Mouse (Mus musculus) liver, embryonic 14.5 days (tissue): ENCODE data around the gene Ankrd33b. TPM values are rescaled to one million over a fixed set of nuclear protein-coding genes. Genes with fewer than 3 reads are reported as not detected.
A peak's percentile ranks its signal among the peaks of the same experiment; 100 is the strongest.

Experiments
- ATAC-seq: fragments of 200-750 bp; cut with Nextera tagmentation; 2 replicates; pipeline ENCODE4 v1.8.0; 2017; ENCODE audit warnings: moderate number of reproducible peaks, mild to moderate bottlenecking, moderate library complexity; ENCODE audit not compliant: insufficient read depth
- DNase-seq, 3 experiments: peaks; one replicate each; pipeline ENCODE4 v3.0.0-alpha.2; 2012 to 2013; ENCODE audit warnings: low read depth in 3 of 3, low spot score in 3 of 3
- H3K27ac ChIP-seq: fragments of 300-500 bp; sonication (generic); 2 replicates; pipeline ENCODE4 v1.5.1; 2014; ENCODE audit warnings: moderate library complexity, mild to moderate bottlenecking, control low read depth, inconsistent platforms
- H3K27me3 ChIP-seq: fragments of 300-500 bp; sonication (generic); 2 replicates; pipeline ENCODE4 v1.6.1; 2014; ENCODE audit warnings: mild to moderate bottlenecking, low read length, moderate library complexity; ENCODE audit not compliant: control insufficient read depth, insufficient read depth
- H3K36me3 ChIP-seq: fragments of 300-500 bp; sonication (generic); replicated peaks from 2 replicates; pipeline ENCODE4 v1.6.1; 2014; ENCODE audit warnings: low read depth; ENCODE audit not compliant: control insufficient read depth, insufficient read depth
- H3K4me1 ChIP-seq, 2 experiments: fragments of 200-500 bp in 1 of 2; fragments of 300-500 bp in 1 of 2; sonication (generic) in 1 of 2; replicated peaks; 2 replicates each; pipeline ENCODE4 v1.6.1; 2012 to 2014; ENCODE audit warnings: antibody characterized with exemption in 1 of 2, inconsistent platforms in 1 of 2, low read length in 1 of 2; ENCODE audit not compliant: control insufficient read depth in 2 of 2, insufficient read depth in 2 of 2
- H3K4me2 ChIP-seq: fragments of 300-500 bp; sonication (generic); 2 replicates; pipeline ENCODE4 v1.6.1; 2014; ENCODE audit warnings: low read depth, mild to moderate bottlenecking, control low read depth, moderate library complexity
- H3K4me3 ChIP-seq, 2 experiments: fragments of 200-500 bp in 1 of 2; fragments of 300-500 bp in 1 of 2; sonication (generic) in 1 of 2; 2 replicates each; pipeline ENCODE4 v1.5.1; 2012 to 2014; ENCODE audit warnings: low read depth in 2 of 2, low read length in 2 of 2, mild to moderate bottlenecking in 2 of 2, control low read depth in 1 of 2, inconsistent platforms in 1 of 2, moderate library complexity in 1 of 2; ENCODE audit not compliant: insufficient read depth in 1 of 2
- H3K9ac ChIP-seq: fragments of 300-500 bp; sonication (generic); replicated peaks from 2 replicates; pipeline ENCODE4 v1.6.1; 2014; ENCODE audit warnings: mild to moderate bottlenecking, control low read depth, moderate library complexity
- H3K9me3 ChIP-seq: fragments of 300-500 bp; sonication (generic); 2 replicates; pipeline ENCODE4 v1.6.1; 2016; ENCODE audit warnings: low read length, mixed read lengths; ENCODE audit not compliant: control insufficient read depth
- CTCF ChIP-seq: IDR thresholded peaks from 2 replicates; pipeline ENCODE4 v1.5.1; 2016; ENCODE audit warnings: antibody characterized with exemption, low read depth, control low read depth
- EP300 ChIP-seq: IDR thresholded peaks from 2 replicates; pipeline ENCODE4 v1.6.1; 2016; ENCODE audit warnings: antibody characterized with exemption, low read depth
- WGBS: fragments of 180-500 bp; shearing (Covaris S2); extraction: QIAGEN DNeasy Blood & Tissue Kit; methylation state at CpG from one replicate; pipeline ENCODE4 v1.1.7; 2014; ENCODE audit not compliant: insufficient replicate concordance; 5-methylcytosine and 5-hydroxymethylcytosine counted together
- polyA plus RNA-seq, 2 experiments: library from polyadenylated mRNA; depleted of rRNA in 1 of 2; stranded (reverse) in 1 of 2; unstranded in 1 of 2; fragments of >200 nt; fragmentation: Nextera tagmentation in 1 of 2; extraction: Ambion mirVana in 1 of 2; gene quantifications; 2 replicates each; pipeline versions ENCODE4 v1.2.1 to v1.2.3; 2012 to 2014

Gene Ankrd33b
- polyA plus RNA-seq, 2 experiments = 0.19 to 0.27 TPM

GRCm38 (mm10) chr15:31294311-31294710 lies 73.2 kb downstream of the Ankrd33b start:
- no peak for TF ChIP-seq EP300
- no peak for TF ChIP-seq CTCF
- no peak overlapping the region for H3K27ac ChIP-seq
- no peak for DNase-seq
- H3K9me3 ChIP-seq = no peaks in the 10 kb centered on the region
- ATAC-seq = no peak
- no peaks in the 10 kb centered on the region for H3K36me3 ChIP-seq
- H3K9ac ChIP-seq = no peak overlapping the region
- H3K27me3 ChIP-seq = peaks cover 12% of the 10 kb centered on the region
- no peak overlapping the region for H3K4me2 ChIP-seq
- H3K4me1 ChIP-seq = no peaks in the 10 kb centered on the region
- no peak overlapping the region for H3K4me3 ChIP-seq
- 13% methylated on average over 2 of the region's 2 CpGs for WGBS

DNA sequence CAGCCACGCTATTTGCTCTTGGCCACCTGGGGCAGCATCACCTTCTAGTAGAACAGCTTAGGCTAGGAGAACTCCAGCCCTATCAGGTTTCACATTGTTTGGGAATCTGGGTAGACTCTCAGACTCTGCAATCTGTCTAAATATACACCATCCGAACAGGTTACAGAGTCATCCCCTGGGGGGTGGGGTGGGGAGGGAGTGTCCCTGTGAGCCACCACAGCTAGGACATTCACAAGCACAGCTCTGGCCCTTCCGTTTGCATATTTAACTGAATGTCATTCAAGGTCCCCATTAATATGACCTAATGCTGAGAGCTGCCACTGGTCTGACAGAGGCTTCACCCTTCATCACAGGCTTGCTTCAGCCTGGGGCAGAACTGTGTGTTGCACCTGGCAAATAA lies 74.9 kb downstream of the Ankrd33b start:
- no peak overlapping the region for H3K4me3 ChIP-seq
- no peak for ATAC-seq
- TF ChIP-seq EP300 = no peak
- TF ChIP-seq CTCF = no peak
- WGBS = 35% methylated on average over 3 of the region's 3 CpGs
- H3K27me3 ChIP-seq = peaks cover 10% of the 10 kb centered on the region
- H3K36me3 ChIP-seq = no peaks in the 10 kb centered on the region
- no peaks in the 10 kb centered on the region for H3K4me1 ChIP-seq
- no peak for DNase-seq
- no peaks in the 10 kb centered on the region for H3K9me3 ChIP-seq
- no peak overlapping the region for H3K27ac ChIP-seq
- H3K9ac ChIP-seq = no peak overlapping the region
- H3K4me2 ChIP-seq = no peak overlapping the region

- no peak overlapping the region for H3K27ac ChIP-seq
- H3K4me3 ChIP-seq = no peak overlapping the region
- ATAC-seq = no peak
- no peaks in the 10 kb centered on the region for H3K9me3 ChIP-seq
- no peak overlapping the region for H3K4me2 ChIP-seq
- H3K27me3 ChIP-seq = no peaks in the 10 kb centered on the region
- WGBS = 59% methylated on average over 3 of the region's 3 CpGs
- H3K4me1 ChIP-seq = peaks cover 0 to 7% of the 10 kb centered on the region in 2 experiments; a peak in 1 of 4 replicates
- DNase-seq = no peak
- H3K36me3 ChIP-seq = no peaks in the 10 kb centered on the region
- TF ChIP-seq CTCF (no peak), EP300 (no peak)
- no peak overlapping the region for H3K9ac ChIP-seq
These were observed 81.8 kb downstream of the Ankrd33b start for GRCm38 (mm10) chr15:31285695-31286094.

GRCm38 (mm10) chr15:31284922-31285631 lies 82.4 kb downstream of the Ankrd33b start:
- no peak overlapping the region for H3K4me3 ChIP-seq
- no peak overlapping the region for H3K4me2 ChIP-seq
- H3K9ac ChIP-seq = no peak overlapping the region
- TF ChIP-seq CTCF = no peak
- TF ChIP-seq EP300 = no peak
- DNase-seq (no peak), ATAC-seq (no peak)
- no peaks in the 10 kb centered on the region for H3K36me3 ChIP-seq
- peaks cover 0 to 7% of the 10 kb centered on the region in 2 experiments; a peak in 1 of 4 replicates for H3K4me1 ChIP-seq
- H3K27ac ChIP-seq = no peak overlapping the region
- no peaks in the 10 kb centered on the region for H3K27me3 ChIP-seq
- 55% methylated on average over 17 of the region's 17 CpGs for WGBS
- no peaks in the 10 kb centered on the region for H3K9me3 ChIP-seq

DNA sequence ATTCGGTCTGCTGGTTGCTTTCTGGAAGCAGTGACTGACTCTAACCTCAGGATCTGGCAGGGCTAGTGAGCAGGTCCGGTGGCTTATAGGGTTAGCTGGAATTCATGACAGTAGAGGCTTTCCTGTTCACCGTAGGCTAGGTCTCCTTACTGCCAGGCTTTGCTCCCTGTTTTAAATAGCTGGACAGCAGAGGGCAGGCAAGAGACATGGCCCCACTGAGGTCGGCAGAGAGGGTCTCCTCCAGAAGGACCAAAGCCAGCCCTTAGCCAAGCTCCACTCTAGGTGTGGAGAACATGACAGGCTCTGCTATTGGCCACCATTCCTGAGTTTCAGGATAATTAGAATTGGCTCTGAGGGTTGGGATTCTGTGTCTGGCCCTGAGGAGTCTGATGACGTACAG lies 83.4 kb downstream of the Ankrd33b start:
- Histone ChIP-seq H3K27ac (no peak overlapping the region), H3K9ac (no peak overlapping the region), H3K4me1 (peaks cover 0 to 7% of the 10 kb centered on the region in 2 experiments; a peak in 1 of 4 replicates), H3K27me3 (no peaks in the 10 kb centered on the region), H3K4me3 (no peak overlapping the region), H3K9me3 (no peaks in the 10 kb centered on the region), H3K36me3 (no peaks in the 10 kb centered on the region), H3K4me2 (no peak overlapping the region)
- TF ChIP-seq EP300 (no peak), CTCF (peak; percentile 35)
- DNase-seq (no peak), ATAC-seq (no peak)
- WGBS = 47% methylated on average over 5 of the region's 5 CpGs
